Mouse (Mus musculus) NIH3T3 (cell line): Measurements from ENCODE around the gene Acox3.

Experiments
- DNase-seq: peaks from one replicate; pipeline ENCODE4 v3.0.0-alpha.2; 2012; ENCODE audit warnings: low read depth

Gene Acox3

GRCm38 (mm10) chr5:35582445-35583220, at the start of gene Acox3:
Gene Acox3, plus strand, starts transcription at chr5:35583040.
- DNase-seq = peak; percentile 99

GRCm38 (mm10) chr5:35536271-35536670, 46.6 kb upstream of the Acox3 start:
- peak; percentile 26 for DNase-seq

GRCm38 (mm10) chr5:35537474-35537873, 45.4 kb upstream of the Acox3 start:
- DNase-seq = no peak

GRCm38 (mm10) chr5:35538022-35538421, 44.8 kb upstream of the Acox3 start:
- no peak for DNase-seq

DNA sequence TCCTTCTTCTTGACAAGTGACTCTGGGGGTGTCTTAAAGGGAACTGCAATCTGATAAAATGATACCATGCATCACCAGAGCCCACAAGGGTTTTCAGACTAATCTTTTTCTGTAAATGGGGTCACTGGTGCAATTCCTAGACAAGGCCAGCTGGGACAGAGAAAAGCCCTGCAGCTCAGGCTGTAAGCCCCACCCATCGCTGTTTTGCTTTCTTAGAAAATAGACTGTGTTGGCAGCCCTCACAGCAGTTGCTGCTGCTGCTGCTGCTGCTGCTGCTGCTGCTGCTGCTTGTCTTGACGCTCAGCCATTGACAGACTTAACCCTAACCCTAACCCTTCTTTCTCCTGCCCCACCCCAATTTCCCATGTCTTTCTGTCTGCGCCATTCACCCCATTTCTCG, 43.3 kb upstream of the Acox3 start:
- DNase-seq = no peak

GRCm38 (mm10) chr5:35540555-35540954, 42.3 kb upstream of the Acox3 start:
- DNase-seq = peak; percentile 31

DNA sequence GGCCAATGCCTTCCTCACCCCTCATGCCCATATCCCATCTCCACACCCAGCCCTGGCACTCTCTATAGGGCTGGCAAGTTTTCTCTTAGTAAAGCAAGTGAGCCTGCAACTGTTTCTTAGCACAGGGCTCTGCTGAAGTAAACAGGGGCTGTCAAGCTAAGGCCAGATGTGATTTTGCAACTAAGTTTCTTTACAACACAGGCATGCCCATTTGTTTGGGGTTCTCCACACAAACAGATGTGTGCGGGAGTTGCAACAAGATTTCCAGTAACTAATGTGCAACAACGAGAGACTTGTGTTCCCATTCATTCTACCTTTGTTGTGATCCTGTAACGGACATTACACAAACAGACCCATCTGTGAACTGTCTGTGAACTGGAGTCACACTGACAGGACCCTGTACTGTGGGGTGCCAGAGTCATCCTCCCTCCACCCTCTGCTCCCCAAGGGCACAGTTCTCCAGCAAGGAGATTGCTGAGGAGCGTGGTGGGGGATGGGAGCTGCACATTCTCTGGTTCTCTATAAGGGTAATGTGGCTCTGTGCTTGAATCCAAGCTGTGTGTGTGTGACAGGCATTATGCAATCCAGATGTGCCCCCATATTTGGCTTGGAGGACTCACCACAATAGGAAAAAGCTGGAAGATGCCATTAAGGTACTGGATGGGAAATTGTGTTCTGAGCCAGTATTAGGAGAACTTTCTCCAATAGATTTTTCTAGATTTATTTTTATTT, 41.6 kb upstream of the Acox3 start:
- peak; percentile 40 for DNase-seq

GRCm38 (mm10) chr5:35546127-35546526, 36.7 kb upstream of the Acox3 start:
- no peak for DNase-seq

DNA sequence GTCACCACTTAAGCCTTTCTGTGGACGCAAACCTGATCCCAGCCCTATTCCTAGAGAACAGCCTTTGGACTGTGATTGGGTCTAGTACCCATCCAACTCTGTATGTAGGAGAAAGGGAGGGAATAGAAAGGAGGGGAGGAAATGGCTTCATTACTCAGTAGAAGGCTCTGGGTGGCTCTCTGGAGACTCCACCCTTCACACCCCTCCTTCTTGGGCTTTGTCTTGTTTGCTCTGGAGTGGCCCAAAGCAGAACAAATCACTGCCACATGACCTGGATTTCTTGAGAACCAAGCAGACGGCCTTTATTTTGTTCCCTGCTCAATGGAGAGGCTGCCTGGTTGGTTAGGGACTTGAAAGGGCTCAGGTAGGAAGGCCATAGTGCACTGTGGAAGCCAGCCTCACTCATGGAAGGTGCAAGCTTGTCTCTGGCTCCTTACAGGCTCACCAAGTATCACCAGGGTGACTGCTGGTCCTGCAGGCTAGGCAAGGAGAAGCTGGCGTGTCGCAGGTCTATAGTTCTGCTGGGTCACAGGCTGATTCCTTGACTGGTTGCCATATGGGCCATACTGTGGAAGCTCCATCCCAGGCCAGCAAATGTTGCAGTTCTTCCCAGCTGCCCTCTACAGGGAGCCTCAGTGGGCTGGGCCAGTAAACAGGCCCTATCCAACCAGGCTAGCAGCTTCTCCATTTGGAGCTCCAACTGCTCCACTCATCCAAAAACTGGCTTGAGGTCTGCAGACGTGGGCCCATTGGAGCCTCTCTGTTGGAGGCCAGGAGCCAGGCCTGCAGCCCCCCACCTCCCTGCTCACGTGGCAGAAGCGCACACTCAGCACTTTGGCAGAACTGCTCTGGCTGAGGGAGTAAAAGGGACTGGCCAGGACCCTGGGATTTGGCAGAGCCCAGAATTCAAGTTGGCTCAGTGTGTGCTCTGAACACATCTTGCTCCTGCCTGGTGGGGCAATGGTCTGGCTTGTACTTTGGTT, 30.7 kb upstream of the Acox3 start:
- DNase-seq = no peak

DNA sequence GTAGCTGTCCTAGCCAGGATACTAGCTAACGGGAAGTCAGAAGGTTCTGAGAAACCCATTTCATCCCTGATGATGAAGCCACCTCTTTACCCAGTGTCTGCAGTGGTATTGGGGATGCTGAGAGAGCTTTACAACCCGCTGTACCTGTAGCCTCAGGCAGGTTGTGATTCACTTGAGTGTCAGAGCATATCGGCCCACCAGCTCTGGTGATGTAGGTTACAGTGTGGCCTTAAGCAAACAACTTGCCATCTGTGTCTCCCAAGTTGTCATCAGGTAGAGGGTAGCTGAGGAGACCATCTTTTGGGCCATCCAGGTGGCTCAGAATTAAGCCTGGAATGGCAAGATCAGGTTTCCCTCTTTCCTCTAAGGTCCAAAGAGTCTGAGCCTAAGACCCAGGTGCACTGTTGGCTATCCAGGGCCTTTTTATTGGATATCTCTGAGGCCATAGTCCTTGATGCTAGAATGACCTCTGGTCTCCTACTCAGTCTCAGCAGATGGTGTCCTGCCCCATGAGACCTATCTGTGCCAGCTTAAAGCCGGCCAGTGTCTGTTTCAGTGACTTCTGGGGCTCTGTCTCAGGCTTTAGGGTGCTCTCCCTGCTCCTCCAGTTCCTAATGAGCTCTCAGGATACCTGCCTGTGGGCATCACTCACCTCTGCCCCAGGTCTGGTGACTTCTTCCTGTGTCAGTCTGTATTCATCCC, 29.9 kb upstream of the Acox3 start:
- DNase-seq = no peak

- DNase-seq = no peak
These were observed 26.4 kb upstream of the Acox3 start for GRCm38 (mm10) chr5:35556393-35556792.

DNA sequence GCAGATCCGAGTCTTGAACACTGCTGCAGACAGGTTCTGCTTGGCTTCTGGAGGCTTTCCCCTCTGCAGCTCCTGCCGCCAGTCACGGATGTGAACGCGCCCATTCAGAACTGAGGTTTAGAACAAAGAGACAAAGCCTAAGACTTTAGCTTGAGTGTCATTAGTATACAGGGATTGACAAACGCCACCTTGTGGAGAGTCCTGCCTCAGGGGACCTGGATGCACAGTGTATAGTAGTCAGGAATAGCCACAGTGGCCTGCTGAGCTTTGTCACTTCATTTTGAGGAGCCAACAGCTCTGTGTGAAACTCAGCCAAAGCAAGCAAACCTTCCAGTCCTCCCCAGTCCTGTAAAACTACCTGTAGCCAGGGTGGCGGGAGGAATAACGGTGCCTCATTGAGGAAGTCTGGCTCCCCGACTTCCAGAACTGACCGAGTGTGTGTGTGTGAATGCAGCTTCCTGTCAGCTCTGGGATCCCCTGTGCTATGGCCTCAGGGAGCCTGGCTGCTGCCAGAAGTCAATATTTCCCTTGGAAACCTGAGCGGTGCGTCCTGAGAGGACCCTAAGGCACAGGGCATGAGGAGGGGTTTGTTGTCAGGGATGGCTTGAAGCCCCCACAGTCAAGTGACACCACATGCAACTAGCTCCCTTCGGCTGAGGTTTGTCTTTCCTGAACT, 24.8 kb upstream of the Acox3 start:
- no peak for DNase-seq

- DNase-seq = peak; percentile 49
These were observed 23.4 kb upstream of the Acox3 start for GRCm38 (mm10) chr5:35559447-35559846.

GRCm38 (mm10) chr5:35562616-35563015, 20.2 kb upstream of the Acox3 start:
- no peak for DNase-seq

DNA sequence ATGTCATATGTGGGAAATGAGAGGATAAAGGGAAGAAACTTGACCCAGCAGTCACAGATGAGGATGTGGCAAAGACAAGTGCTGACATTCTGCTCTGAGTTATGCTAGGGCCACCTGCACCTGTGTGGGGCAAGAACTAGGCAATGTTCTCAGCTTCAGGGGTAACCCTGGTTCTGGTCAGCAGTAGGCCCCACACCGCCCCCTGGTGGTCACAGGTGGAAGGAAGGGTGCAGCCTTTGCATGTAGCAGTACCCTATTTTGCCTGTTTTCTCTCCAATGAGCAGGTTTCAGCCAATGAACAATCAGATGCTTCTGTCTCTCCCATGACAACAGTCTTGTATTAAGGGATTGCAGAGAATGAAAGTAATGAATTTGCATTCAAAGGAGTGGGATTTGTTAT, 19.4 kb upstream of the Acox3 start:
- peak; percentile 83 for DNase-seq

GRCm38 (mm10) chr5:35565217-35565616, 17.6 kb upstream of the Acox3 start:
- DNase-seq = no peak

DNA sequence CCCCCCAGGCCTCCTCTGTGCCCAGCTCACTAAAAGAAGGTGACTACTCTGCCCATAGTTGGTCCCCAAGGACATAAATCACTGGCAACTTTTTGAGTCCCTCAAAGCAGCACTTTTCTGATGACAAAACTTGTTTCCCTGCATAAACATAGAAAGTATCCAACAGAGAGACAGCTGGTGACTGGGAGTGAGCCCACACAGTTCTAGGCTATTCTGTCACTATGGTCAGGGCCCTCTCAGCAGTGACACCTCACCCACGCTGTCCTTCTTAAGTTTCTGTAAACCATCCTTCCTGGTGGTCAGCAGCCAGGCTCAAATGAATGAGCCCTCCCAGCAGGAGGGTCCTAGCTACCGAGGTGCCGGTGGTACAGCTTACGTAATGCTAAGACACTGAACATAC, 16.2 kb upstream of the Acox3 start:
- DNase-seq = no peak

GRCm38 (mm10) chr5:35571546-35571945, 11.3 kb upstream of the Acox3 start:
- DNase-seq = no peak

DNA sequence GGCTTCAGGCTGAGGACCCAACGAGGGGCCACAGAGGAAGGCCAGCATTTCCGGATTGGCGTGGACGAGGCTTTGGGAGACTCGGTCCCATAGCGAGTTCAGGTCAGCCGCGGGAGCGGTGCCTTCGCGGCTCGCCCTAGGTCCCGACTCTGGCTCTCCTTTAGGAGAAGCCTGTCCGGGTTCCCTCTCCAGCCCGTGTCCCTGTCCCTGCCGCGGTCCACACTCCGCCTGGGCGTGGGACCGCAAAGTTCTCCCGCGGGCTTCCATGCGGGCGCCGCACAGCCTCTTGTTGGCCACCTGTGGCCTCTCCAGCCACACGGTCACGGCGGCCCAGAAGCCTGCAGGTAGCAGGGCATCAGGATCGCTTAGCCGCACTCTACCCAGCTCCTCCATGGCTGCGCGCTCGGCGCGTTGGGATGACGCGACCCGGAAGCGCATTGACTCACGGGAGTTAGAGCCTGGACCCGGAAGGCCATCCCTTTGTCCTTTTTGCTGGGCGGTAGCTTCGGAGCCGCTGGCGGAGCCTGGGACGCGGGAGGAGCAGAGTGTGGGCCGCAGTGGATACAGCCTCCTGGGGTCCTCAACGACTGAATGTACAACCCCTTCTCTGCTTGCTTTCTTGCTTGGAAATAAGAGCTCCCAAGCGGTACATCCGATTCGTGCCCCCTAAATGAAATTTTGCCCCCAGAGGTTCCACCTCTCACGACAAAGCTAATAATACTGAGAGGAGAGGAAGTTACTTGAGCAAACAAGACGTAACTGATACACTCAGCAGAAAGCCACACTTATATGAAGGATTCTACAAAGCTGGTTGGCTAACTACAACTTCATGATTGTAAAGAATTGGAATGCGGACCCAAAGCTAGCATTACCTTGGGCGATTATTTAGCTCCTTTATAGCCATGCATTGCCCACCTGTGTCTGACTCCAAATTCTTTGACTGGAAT, 7.9 kb upstream of the Acox3 start, which contains the start of gene Trmt44:
TSS of gene Trmt44 (minus strand) at position 418 of the 947 bp plus-strand sequence.
- DNase-seq = peak; percentile 95
